Mouse (Mus musculus): ENCODE measurements around the gene Mroh7.

The Mroh7 gene

GRCm38 (mm10) chr4:106693841-106694430, 36.8 kb downstream of the Mroh7 start:
- no peak for DNase-seq (ENCODE audit: low spot score)

DNA sequence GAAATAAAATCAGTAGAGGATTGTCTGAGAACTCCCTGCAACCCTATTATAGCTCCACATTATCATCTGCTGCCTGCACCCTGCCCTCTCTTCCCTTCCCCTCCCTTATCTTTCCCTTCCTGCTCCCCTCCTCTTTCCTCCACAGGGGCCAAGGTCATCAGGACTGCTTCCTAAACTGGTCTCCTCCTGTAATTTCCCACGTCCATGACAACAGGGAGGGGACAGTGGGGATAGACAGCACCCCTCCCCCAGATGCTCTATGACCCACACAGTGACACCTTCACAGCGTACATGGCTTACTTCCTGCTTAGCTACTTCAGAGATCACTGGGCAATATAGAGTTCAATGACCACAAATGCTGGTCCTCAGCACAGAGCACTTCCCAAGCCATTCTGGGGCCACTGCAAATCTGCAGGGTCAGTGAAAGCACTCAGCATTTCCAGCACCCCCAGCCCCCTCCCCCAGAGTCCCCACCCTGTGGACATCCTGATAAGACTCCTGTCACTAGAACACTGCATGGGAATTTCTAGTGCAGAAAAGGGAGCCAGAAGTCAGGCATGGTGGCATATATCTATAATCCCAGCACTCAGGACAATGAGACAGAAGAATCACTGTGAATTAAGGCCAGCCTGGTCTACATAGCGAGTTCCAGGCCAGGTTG, 42.0 kb downstream of the Mroh7 start:
- peak; percentile 8 for DNase-seq (ENCODE audit: low spot score)

DNA sequence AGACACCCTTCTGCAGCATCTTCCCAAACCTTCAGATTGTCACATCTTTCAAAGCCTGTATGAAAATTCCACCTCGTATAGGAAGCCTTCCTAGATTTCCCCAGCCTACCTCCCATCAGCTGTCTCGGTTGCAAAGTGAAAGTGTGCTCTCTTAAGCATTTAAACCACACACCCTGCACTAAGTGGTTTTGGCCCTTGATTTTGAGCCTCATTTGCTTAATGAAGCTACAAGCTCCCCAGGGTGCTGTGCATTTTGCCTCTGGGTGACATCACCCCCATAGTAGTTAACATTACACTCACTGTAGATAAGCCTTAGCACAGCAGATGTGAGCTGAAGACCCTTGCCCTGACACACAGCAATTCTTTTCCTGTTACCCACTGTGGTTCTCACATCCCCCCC, 49.8 kb downstream of the Mroh7 start:
- DNase-seq (ENCODE audit: low spot score): no peak

DNA sequence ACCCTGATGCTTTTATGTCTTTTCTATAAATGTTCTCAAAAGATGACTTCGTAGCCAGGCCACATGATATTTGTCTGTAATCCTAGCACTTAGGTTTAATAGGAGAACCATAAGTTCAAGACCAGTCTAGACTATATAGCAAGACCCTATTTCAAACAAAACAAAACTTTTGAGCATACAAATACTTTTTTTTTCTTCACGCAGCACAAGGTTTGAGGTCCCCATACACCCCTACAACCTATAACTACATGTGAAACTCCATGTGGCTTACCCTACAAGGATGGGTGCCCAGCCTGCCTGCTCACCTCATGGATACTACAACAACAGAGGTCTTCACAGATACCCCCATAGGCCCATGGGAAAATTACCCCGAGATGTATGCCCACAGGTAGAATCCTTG, 51.6 kb downstream of the Mroh7 start:
- no peak for DNase-seq (ENCODE audit: low spot score)

GRCm38 (mm10) chr4:106678442-106679118, 52.1 kb downstream of the Mroh7 start, which contains the start of gene Ttc4:
Ttc4 (minus strand) TSS chr4:106678944.
- DNase-seq (ENCODE audit: low spot score): peak; percentile 95

- DNase-seq (ENCODE audit: low spot score): no peak
Measured at GRCm38 (mm10) chr4:106676749-106677148, 54.0 kb downstream of the Mroh7 start.

DNA sequence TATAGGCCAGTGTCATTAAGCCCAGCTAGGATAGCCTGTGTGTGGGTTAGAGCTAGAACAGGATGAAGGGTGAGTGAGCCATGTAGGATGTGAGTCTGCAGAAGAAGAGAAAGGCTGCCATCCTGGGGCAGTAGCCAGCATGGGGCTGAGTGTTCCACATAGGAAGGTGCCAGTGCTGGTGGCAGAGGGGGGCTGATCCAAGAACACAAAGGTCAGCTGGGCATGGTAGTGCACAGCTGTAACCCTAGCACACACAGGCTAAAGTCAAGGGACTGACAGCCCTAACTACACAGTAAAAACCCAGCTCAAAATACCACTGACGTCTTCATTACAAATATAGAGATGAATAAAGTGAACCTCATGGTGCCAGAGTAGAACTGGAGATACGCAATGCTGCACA, 64.2 kb downstream of the Mroh7 start:
- no peak for DNase-seq (ENCODE audit: low spot score)

DNA sequence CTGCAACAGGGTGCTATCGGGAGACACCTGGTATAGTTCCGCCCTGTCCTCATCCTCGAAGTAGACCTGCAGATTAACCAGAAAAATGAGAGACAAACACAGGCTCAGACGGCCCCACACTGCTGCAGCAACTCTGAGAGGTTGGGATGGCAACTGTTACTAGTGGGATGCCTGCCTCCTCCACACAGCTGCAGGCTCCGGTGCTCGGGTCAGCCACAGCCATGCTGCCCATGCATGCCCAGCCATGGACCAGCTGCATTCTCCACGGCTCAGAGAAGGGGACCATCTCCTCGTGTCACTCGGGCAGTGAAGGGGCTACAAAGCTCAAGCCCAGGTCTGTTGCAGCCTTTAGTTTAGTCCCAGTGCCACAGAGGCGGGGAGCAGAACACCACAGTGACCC, 65.1 kb downstream of the Mroh7 start:
- DNase-seq (ENCODE audit: low spot score): no peak

DNA sequence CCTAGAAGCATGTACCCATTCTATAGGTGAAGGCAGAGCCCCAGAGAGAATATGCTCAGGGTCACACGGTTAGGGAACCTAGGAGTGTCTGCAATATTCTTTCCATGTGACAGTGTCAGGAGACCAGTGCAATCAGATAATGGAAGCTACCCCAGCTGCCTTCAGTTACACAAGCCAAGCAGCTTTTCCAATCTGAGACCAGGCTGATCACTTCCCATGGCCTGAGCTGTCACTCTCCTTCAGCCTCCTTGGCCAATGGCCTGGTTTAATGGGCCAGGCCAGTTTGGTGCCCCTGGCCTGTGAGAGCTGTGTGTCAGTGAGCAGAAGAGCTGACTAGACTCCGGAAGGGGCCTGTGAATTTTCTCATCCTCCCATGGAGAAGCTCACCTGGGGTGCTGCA, 65.5 kb downstream of the Mroh7 start:
- no peak for DNase-seq (ENCODE audit: low spot score)

GRCm38 (mm10) chr4:106664697-106665096, 66.0 kb downstream of the Mroh7 start:
- DNase-seq (ENCODE audit: low spot score): no peak

- no peak for DNase-seq (ENCODE audit: low spot score)
Measured at GRCm38 (mm10) chr4:106663956-106664470, 66.7 kb downstream of the Mroh7 start.

- no peak for DNase-seq (ENCODE audit: low spot score)
Measured at GRCm38 (mm10) chr4:106655681-106656080, 75.0 kb downstream of the Mroh7 start.

DNA sequence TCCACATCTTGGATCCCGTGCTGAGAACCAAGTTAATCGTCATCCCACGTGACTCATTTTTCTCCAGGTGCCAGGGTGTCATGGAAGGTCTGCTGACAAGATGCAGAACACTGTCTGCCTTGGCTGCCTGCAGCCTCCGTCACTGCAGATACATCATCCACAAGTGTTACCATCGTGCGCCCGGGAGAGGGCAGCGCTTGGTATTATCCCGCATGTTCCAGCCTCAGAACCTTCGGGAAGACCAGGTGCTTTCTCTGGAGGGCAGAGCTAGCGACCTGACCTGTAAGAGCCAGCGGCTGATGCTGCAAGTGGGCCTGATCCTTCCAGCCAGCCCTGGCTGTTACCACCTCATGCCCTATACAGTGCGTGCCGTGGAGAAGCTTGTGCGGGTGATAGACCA, 77.7 kb downstream of the Mroh7 start:
- DNase-seq (ENCODE audit: low spot score): no peak

GRCm38 (mm10) chr4:106652546-106652945, 78.2 kb downstream of the Mroh7 start:
- DNase-seq (ENCODE audit: low spot score): no peak

DNA sequence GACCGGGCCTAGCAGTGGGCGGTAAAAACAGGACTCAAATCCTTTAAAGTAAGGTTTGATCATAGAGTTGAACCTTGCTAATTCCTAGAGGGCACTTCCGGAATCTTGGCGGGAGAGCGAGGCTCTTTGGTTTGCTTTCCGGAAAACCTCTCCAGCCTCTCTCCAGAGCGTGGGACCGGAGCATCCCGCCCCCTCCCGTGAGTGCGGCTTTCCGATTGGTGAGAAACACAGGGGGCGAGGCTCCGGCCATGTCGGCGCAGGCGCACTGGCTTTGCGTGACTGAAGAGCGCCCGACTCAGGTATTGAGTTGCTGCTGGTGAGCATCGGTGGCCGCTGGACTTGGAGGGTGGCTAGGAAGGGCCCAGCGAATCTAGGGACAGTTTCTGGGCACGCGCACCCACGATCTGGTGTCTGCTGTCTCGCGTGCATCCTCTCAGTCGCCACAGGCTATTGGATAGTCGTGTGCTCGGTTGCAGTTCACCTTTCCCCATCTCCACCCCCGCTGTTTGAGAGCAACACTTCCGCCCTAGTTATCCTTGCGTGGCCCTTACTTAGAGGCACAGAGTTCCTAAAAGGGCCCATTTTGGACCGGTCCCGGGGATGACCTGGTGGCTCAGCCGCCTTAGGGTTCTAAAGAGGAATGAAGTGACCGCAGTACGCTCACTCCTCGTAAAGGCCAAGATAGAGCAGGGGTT, 79.7 kb downstream of the Mroh7 start, which contains the start of gene Pars2:
TSS of gene Pars2 (plus strand) at position 237 of the 695 bp plus-strand sequence.
- peak; percentile 97 for DNase-seq (ENCODE audit: low spot score)

- DNase-seq (ENCODE audit: low spot score): no peak
Measured at GRCm38 (mm10) chr4:106647137-106647536, 83.6 kb downstream of the Mroh7 start.

DNA sequence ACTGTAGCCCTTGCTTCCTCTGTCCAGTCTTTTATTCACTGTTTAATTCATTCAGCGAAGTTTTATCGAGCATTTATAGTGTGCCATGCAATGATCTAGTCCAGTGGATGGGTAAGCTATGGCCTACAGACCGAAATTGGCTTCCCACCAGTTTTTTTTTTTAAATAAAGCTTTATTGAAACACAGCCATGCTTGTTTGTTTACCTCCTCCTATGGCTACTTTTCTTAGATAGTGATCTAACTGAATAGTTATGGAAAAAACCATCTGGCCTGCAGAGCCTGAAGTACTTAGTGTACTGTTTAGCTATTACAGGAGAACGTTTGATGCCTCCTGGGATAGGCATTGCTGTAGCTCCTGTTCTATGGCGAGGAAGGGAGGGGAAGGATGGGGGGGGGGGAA, 84.9 kb downstream of the Mroh7 start:
- no peak for DNase-seq (ENCODE audit: low spot score)

DNA sequence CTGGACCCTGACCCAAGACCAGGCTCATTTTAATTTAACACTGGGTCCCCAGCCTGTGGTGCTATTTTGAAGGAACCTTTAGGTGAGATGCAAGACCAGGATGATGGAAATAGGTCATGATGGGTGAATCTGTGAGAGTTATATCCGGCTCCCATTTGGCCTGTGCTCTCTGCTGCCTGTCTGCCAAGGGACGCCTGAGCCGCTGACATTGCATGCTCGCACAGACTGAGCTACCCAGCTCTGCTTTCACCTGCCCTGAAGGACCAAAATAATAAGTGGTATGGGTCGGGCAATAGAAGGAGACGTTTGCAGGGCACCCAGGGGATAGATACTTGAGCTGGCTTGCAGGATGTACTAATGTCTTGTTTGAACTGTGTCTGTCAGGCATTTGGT, 86.5 kb downstream of the Mroh7 start:
- DNase-seq (ENCODE audit: low spot score): no peak

GRCm38 (mm10) chr4:106643483-106644217, 87.1 kb downstream of the Mroh7 start:
- DNase-seq (ENCODE audit: low spot score): no peak

DNA sequence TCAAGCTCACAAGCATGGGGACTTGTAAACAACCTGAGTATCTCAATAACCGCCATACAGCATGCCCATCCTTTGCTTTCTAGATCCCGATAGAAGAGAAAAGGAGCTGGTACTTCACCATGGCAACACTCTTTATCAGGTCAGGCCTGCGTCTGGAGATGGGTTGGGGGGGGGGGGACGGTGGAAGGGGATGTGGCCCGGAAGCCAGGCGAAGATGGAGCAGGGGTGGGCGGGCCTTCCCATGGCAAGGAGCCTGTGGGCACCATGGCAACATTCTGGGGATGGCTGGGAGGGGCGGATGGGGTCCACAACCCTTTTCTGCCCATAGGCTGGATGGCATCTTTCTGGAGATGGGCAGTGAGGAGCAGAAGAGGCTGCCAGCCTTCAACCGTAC, 96.6 kb downstream of the Mroh7 start:
- DNase-seq (ENCODE audit: low spot score): no peak

DNA sequence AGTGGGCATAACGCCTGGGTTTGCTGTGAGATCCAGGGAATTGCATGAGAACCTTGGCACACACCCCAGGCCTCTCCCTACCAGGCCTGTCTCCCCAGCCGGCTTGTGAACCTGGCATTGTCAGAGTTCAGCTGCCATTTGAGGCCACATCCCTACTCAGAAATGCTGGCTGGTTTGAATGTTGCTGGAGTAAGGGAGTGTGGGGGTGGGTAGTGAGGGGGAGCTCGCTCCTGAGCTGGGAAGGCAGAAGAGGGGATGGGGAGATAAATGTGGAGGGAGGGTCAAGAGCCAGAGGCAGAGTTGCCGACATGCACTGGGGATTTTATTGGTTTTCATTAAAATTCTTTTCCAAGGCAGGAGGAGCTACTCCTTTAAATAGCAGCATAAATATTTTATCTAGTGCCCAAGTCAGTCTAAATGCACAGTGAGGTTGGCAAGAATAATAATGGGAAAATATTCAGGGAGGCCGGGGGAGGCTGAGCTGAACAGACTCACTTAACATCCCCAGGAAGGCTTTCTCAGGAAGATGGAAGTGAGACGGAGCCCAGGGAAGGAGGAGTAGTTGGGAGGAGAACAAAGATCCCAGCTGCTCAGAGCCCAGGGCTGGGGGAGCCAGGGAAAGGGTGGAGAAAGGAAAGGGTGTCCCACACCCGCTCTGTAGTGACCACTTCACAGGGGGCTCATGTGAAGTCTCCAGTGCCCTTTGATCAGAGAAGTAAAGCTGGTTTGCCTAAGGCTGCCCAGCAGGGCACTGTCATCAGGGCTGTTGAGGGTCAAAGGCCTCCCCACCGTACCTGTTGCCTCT, 97.2 kb downstream of the Mroh7 start:
- no peak for DNase-seq (ENCODE audit: low spot score)

Measured in embryo, embryonic 10 days (tissue).